Mouse (Mus musculus): ENCODE measurements around the gene Rps6ka3. TPM values are rescaled to one million over a fixed set of nuclear protein-coding genes. Genes with fewer than 3 reads are reported as not detected.

Rps6ka3 gene
- total and polyA plus RNA-seq, 3 experiments = 6.9 to 16.7 (median 13.5) TPM

GRCm38 (mm10) chrX:159222474-159222873, 12.4 kb downstream of the Rps6ka3 start:
- Histone ChIP-seq H3K4me3 (replicated peaks in 1 of 3; ENCODE audit: low read depth in 2 of 3, low read length in 2 of 3, poor library complexity in 1 of 3) (no peak overlapping the region), H3K79me2 (replicated peaks; ENCODE audit: control insufficient read depth, extremely low read depth, insufficient read depth, poor library complexity, severe bottlenecking) (no peaks in the 10 kb centered on the region), H3K9me3 (replicated peaks; ENCODE audit: low read length) (no peaks in the 10 kb centered on the region), H3K4me1 (ENCODE audit: control insufficient read depth in 1 of 2, insufficient read depth in 2 of 2) (no peaks in the 10 kb centered on the region), H3K36me3 (replicated peaks in 1 of 2; ENCODE audit: control insufficient read depth in 1 of 2, insufficient read depth in 1 of 2, low read length in 1 of 2) (no peaks in the 10 kb centered on the region), H3K9ac (ENCODE audit: insufficient read depth, low read depth) (no peak overlapping the region), H3K27ac (ENCODE audit: insufficient read depth, low read depth) (no peak overlapping the region), H3K4me2 (ENCODE audit: insufficient read depth, low read depth, poor library complexity, severe bottlenecking) (no peak overlapping the region), H3K27me3 (replicated peaks) (no peaks in the 10 kb centered on the region)
- TF ChIP-seq ZMIZ1 (IDR thresholded peaks at IDR 0.05; ENCODE audit: low read depth, low read length) (no peak), NELFE (IDR thresholded peaks at IDR 0.05; ENCODE audit: low read depth, low read length) (no peak), EP300 (IDR thresholded peaks at IDR 0.05; ENCODE audit: low read length) (no peak), RAD21 (IDR thresholded peaks at IDR 0.05; ENCODE audit: low read depth, low read length) (no peak), ZKSCAN1 (IDR thresholded peaks at IDR 0.05; ENCODE audit: borderline replicate concordance, low read depth, low read length) (no peak), MAFK (IDR thresholded peaks at IDR 0.05; ENCODE audit: insufficient replicate concordance, low read length) (no peak), UBTF (IDR thresholded peaks at IDR 0.05; ENCODE audit: low read depth, low read length) (no peak), MYC (IDR thresholded peaks at IDR 0.05; ENCODE audit: low read depth, low read length) (no peak), GABPA (IDR thresholded peaks at IDR 0.05; ENCODE audit: insufficient replicate concordance, low read depth, low read length) (no peak), USF1 (IDR thresholded peaks at IDR 0.05; ENCODE audit: low read depth, low read length) (no peak), PAX5 (IDR thresholded peaks at IDR 0.05; ENCODE audit: low read length) (no peak), IRF4 (IDR thresholded peaks at IDR 0.05; ENCODE audit: low read depth, low read length) (no peak), ELF1 (IDR thresholded peaks at IDR 0.05; ENCODE audit: low read depth, low read length) (no peak), JUND (conservative IDR thresholded peaks at IDR 0.05; ENCODE audit: low read depth, low read length) (no peak), SIN3A (IDR thresholded peaks at IDR 0.05; ENCODE audit: low read length) (no peak), NRF1 (IDR thresholded peaks at IDR 0.05; ENCODE audit: low read depth, low read length) (no peak), SMC3 (IDR thresholded peaks at IDR 0.05; ENCODE audit: low read depth, low read length) (no peak)
- DNase-seq (ENCODE audit: extremely low read depth) = no peak
- dilution Hi-C loops (cut with MboI; ENCODE audit: extremely low pct_ligation_motif_present, extremely low pct_unique_long_range_greater_than_20kb, low sequenced_read_pairs) (no loop called here), in situ Hi-C loops (cut with MboI; ENCODE audit: low pct_ligation_motif_present, low pct_unique_long_range_greater_than_20kb, low sequenced_read_pairs) (no loop called here)

- no peak overlapping the region for H3K27ac ChIP-seq (ENCODE audit: insufficient read depth, low read depth)
- no peaks in the 10 kb centered on the region for H3K4me1 ChIP-seq (ENCODE audit: control insufficient read depth in 1 of 2, insufficient read depth in 2 of 2)
- dilution Hi-C loops (cut with MboI; ENCODE audit: extremely low pct_ligation_motif_present, extremely low pct_unique_long_range_greater_than_20kb, low sequenced_read_pairs) = no loop called here
- H3K4me3 ChIP-seq (replicated peaks in 1 of 3; ENCODE audit: low read depth in 2 of 3, low read length in 2 of 3, poor library complexity in 1 of 3) = no peak overlapping the region
- no peaks in the 10 kb centered on the region for H3K27me3 ChIP-seq (replicated peaks)
- no peak overlapping the region for H3K4me2 ChIP-seq (ENCODE audit: insufficient read depth, low read depth, poor library complexity, severe bottlenecking)
- H3K36me3 ChIP-seq (replicated peaks in 1 of 2; ENCODE audit: control insufficient read depth in 1 of 2, insufficient read depth in 1 of 2, low read length in 1 of 2) = no peaks in the 10 kb centered on the region
- H3K9ac ChIP-seq (ENCODE audit: insufficient read depth, low read depth) = no peak overlapping the region
- no peaks in the 10 kb centered on the region for H3K9me3 ChIP-seq (replicated peaks; ENCODE audit: low read length)
- TF ChIP-seq MEF2A (IDR thresholded peaks at IDR 0.05; ENCODE audit: borderline replicate concordance, low read depth, low read length) = no peak
- no peak for TF ChIP-seq ZC3H11A (IDR thresholded peaks at IDR 0.05; ENCODE audit: low read depth, low read length)
- TF ChIP-seq MYC (IDR thresholded peaks at IDR 0.05; ENCODE audit: low read depth, low read length) = no peak
- TF ChIP-seq ELF1 (IDR thresholded peaks at IDR 0.05; ENCODE audit: low read depth, low read length) = no peak
- no peak for TF ChIP-seq BHLHE40 (IDR thresholded peaks at IDR 0.05; ENCODE audit: low read depth, low read length)
- TF ChIP-seq ZKSCAN1 (IDR thresholded peaks at IDR 0.05; ENCODE audit: borderline replicate concordance, low read depth, low read length) = no peak
- TF ChIP-seq SIN3A (IDR thresholded peaks at IDR 0.05; ENCODE audit: low read length) = no peak
- TF ChIP-seq RAD21 (IDR thresholded peaks at IDR 0.05; ENCODE audit: low read depth, low read length) = no peak
- no peak for TF ChIP-seq CHD1 (IDR thresholded peaks at IDR 0.05; ENCODE audit: low read depth, low read length)
- no peak for TF ChIP-seq IRF4 (IDR thresholded peaks at IDR 0.05; ENCODE audit: low read depth, low read length)
- no peak for TF ChIP-seq NELFE (IDR thresholded peaks at IDR 0.05; ENCODE audit: low read depth, low read length)
- no peak for TF ChIP-seq UBTF (IDR thresholded peaks at IDR 0.05; ENCODE audit: low read depth, low read length)
- no peak for TF ChIP-seq HCFC1 (IDR thresholded peaks at IDR 0.05; ENCODE audit: low read depth, low read length)
- no peak for TF ChIP-seq USF1 (IDR thresholded peaks at IDR 0.05; ENCODE audit: low read depth, low read length)
- TF ChIP-seq GABPA (IDR thresholded peaks at IDR 0.05; ENCODE audit: insufficient replicate concordance, low read depth, low read length) = no peak
- TF ChIP-seq KAT2A (IDR thresholded peaks at IDR 0.05; ENCODE audit: insufficient replicate concordance, low read length) = no peak
- no peak for TF ChIP-seq NRF1 (IDR thresholded peaks at IDR 0.05; ENCODE audit: low read depth, low read length)
- TF ChIP-seq CHD2 (IDR thresholded peaks at IDR 0.05; ENCODE audit: low read length) = no peak
- TF ChIP-seq ZMIZ1 (IDR thresholded peaks at IDR 0.05; ENCODE audit: low read depth, low read length) = no peak
- TF ChIP-seq POLR2A (IDR thresholded peaks at IDR 0.05; ENCODE audit: low read depth, low read length) = no peak
- no peak for DNase-seq (ENCODE audit: extremely low read depth)
- H3K79me2 ChIP-seq (replicated peaks; ENCODE audit: control insufficient read depth, extremely low read depth, insufficient read depth, poor library complexity, severe bottlenecking) = no peaks in the 10 kb centered on the region
- in situ Hi-C loops (cut with MboI; ENCODE audit: low pct_ligation_motif_present, low pct_unique_long_range_greater_than_20kb, low sequenced_read_pairs) = no loop called here
These were observed 27.2 kb downstream of the Rps6ka3 start for GRCm38 (mm10) chrX:159237275-159237674.
